Mouse (Mus musculus): Measurements from ENCODE around the gene Ankra2.

GRCm38 (mm10) chr13:98315124-98315523 is 52.2 kb downstream of the Ankra2 start:
- no peak for TF ChIP-seq POLR2A (IDR thresholded peaks at IDR 0.05; ENCODE audit: low read depth, low read length)
- TF ChIP-seq CTCF (IDR thresholded peaks at IDR 0.05; ENCODE audit: extremely low read depth, insufficient read depth, insufficient read length, insufficient replicate concordance) = no peak
